Mouse (Mus musculus) midbrain, embryonic 14.5 days (tissue): ENCODE results near the gene Pde2a. TPM values are rescaled to one million over a fixed set of nuclear protein-coding genes. Genes with fewer than 3 reads are reported as not detected.
A peak's percentile ranks its signal among the peaks of the same experiment; 100 is the strongest.

Source experiments
- ATAC-seq: fragments of 200-750 bp; cut with Nextera tagmentation; 2 replicates; pipeline ENCODE4 v1.8.0; 2017; ENCODE audit warnings: moderate number of reproducible peaks, moderate library complexity; ENCODE audit not compliant: low FRiP score, low TSS enrichment
- DNase-seq: peaks from one replicate; pipeline ENCODE4 v3.0.0-alpha.2; 2015
- H3K27ac ChIP-seq: fragments of 300-500 bp; sonication (generic); replicated peaks from 2 replicates; pipeline ENCODE4 v1.5.1; 2014; ENCODE audit warnings: mild to moderate bottlenecking, low read depth, low read length, moderate library complexity
- H3K27me3 ChIP-seq: fragments of 300-500 bp; sonication (generic); 2 replicates; pipeline ENCODE4 v1.6.1; 2014; ENCODE audit warnings: low read length, control low read depth, mixed read lengths; ENCODE audit not compliant: control insufficient read depth, insufficient read depth
- H3K36me3 ChIP-seq: fragments of 300-500 bp; sonication (generic); 2 replicates; pipeline ENCODE4 v1.6.1; 2014; ENCODE audit warnings: low read length, control low read depth; ENCODE audit not compliant: control insufficient read depth, insufficient read depth
- H3K4me1 ChIP-seq: fragments of 300-500 bp; sonication (generic); 2 replicates; pipeline ENCODE4 v1.6.1; 2014; ENCODE audit warnings: mild to moderate bottlenecking, antibody characterized with exemption, low read length, control low read depth; ENCODE audit not compliant: control insufficient read depth, insufficient read depth
- H3K4me2 ChIP-seq: fragments of 300-500 bp; sonication (generic); 2 replicates; pipeline ENCODE4 v1.6.1; 2014; ENCODE audit warnings: mild to moderate bottlenecking, low read length, moderate library complexity
- H3K4me3 ChIP-seq: fragments of 300-500 bp; sonication (generic); replicated peaks from 2 replicates; pipeline ENCODE4 v1.5.1; 2014; ENCODE audit warnings: low read depth, low read length
- H3K9ac ChIP-seq: fragments of 300-500 bp; sonication (generic); replicated peaks from 2 replicates; pipeline ENCODE4 v1.6.1; 2014; ENCODE audit warnings: mild to moderate bottlenecking, low read length, moderate library complexity
- H3K9me3 ChIP-seq: fragments of 300-500 bp; sonication (generic); 2 replicates; pipeline ENCODE4 v1.6.1; 2016; ENCODE audit warnings: low read length, control low read depth, mixed read lengths; ENCODE audit not compliant: control insufficient read depth
- WGBS: fragments of 180-500 bp; shearing (Covaris S2); extraction: QIAGEN DNeasy Blood & Tissue Kit; methylation state at CpG from one replicate; pipeline ENCODE4 v1.1.7; 2014; 5-methylcytosine and 5-hydroxymethylcytosine counted together
- polyA plus RNA-seq: library from polyadenylated mRNA; unstranded; fragments of >200 nt; fragmentation: Nextera tagmentation; extraction: Ambion mirVana; gene quantifications from 2 replicates; pipeline ENCODE4 v1.2.1, GENCODE M21; 2014

Pde2a gene
- polyA plus RNA-seq, 1 experiment from 2014 or later, result 23.0 TPM

DNA sequence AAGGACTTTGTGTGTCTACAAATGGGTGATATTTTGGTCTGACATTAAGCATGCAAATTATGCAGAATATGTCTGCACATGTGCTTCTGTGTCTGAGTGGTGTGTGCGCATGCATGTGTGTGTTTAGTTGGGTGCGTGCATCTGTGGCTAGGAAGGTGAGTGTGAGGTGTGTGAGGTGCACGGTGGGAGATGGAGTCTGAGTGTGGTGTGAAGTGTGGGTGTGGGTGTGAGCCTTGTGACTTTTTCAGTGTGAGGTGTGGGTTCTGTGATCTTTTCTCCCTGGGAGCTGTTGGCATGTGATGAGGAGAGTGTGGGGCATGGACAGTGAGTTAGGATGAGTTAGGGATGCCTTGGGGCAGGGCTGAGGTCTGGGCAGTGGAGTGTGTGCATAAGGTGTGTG is 31.8 kb downstream of the Pde2a start:
- Histone ChIP-seq H3K27ac (no peak overlapping the region), H3K27me3 (peaks cover 11% of the 10 kb centered on the region; the same call in 1 of the 2 replicates), H3K4me3 (no peak overlapping the region), H3K9ac (no peak overlapping the region), H3K9me3 (no peaks in the 10 kb centered on the region), H3K36me3 (no peaks in the 10 kb centered on the region), H3K4me2 (0 out of 2 replicates have a peak overlapping the region, but pooled peaks have one; percentile 27), H3K4me1 (peaks cover 8% of the 10 kb centered on the region; the same call in 1 of the 2 replicates)
- DNase-seq (no peak), ATAC-seq (no peak)
- 92% methylated on average over 3 of the region's 3 CpGs for WGBS

DNA sequence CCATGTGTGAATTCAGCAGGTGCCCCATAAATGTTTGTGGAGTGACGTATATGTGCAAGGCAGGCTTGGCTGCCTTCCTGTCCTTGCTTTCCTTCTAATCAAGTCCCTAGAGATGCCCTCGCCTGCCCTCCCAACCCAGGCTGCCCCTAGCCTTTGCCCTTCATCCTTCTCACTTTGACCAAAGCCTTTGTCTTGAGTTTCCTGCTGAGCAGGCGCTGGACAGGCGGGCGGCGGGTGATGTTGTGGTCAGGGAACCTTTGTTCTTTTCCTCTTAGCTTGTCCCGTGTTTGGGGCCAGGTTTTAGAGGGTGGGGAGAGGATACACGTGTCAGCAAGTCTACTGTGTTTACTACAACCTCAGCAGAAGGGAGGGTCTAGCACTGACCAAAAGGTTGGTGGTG is 32.2 kb downstream of the Pde2a start:
- 22% methylated on average over 8 of the region's 8 CpGs for WGBS
- Histone ChIP-seq H3K4me1 (peaks cover 8% of the 10 kb centered on the region; the same call in 1 of the 2 replicates), H3K36me3 (no peaks in the 10 kb centered on the region), H3K9me3 (no peaks in the 10 kb centered on the region), H3K4me3 (no peak overlapping the region), H3K27ac (no peak overlapping the region), H3K9ac (no peak overlapping the region), H3K4me2 (no peak overlapping the region), H3K27me3 (peaks cover 11% of the 10 kb centered on the region; the same call in 1 of the 2 replicates)
- DNase-seq, result no peak
- no peak for ATAC-seq

DNA sequence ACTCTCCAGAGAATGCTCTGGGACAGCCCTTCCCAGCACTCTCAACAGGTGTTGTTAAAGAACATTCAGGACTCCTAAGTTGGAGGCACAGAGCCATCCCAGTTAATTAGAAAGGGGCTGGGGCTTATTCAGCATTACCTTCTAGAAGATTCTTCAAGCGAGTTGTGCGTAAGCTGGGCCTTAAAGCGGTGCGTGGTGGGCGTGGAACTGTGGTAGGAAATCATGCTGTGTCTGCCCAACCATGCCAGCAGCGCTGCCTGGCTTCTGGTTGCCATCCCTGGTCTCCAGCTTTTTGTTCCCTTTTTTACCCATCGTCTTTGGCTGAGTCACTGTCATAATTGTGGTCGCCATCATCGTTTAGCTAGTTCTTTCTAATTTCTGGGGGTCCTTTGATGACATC is 33.0 kb downstream of the Pde2a start:
- Histone ChIP-seq H3K27me3 (peaks cover 11% of the 10 kb centered on the region; the same call in 1 of the 2 replicates), H3K36me3 (no peaks in the 10 kb centered on the region), H3K4me3 (no peak overlapping the region), H3K9ac (no peak overlapping the region), H3K27ac (no peak overlapping the region), H3K4me2 (no peak overlapping the region), H3K4me1 (peaks cover 8% of the 10 kb centered on the region; the same call in 1 of the 2 replicates), H3K9me3 (no peaks in the 10 kb centered on the region)
- no peak for ATAC-seq
- DNase-seq, result no peak
- 91% methylated on average over 9 of the region's 9 CpGs for WGBS

DNA sequence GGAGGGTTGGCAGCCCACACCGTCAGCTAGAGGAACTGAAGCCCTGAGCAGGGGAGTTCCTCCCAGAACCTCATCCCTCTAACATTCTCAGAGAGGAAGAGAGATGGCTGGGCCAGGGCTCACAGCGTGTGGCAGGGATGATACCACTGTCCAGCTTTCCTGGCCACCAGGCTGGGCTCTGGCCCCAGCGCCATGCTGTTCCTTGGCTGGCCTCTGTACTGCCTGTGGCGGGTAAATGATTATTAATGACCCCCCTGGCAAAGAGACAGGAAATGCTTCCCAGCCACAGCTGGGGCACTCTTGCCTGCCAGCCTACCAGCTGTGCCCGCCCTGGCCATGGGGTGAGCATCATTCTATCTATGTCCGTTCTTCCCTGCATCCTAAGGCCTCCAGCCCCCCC is 33.6 kb downstream of the Pde2a start:
- Histone ChIP-seq H3K36me3 (no peaks in the 10 kb centered on the region), H3K27me3 (peaks cover 11% of the 10 kb centered on the region; the same call in 1 of the 2 replicates), H3K4me1 (peaks cover 10% of the 10 kb centered on the region; the same call in 1 of the 2 replicates), H3K4me3 (no peak overlapping the region), H3K9ac (no peak overlapping the region), H3K9me3 (no peaks in the 10 kb centered on the region), H3K4me2 (no peak overlapping the region), H3K27ac (no peak overlapping the region)
- DNase-seq (no peak), ATAC-seq (no peak)
- 83% methylated on average over 6 of the region's 6 CpGs for WGBS

DNA sequence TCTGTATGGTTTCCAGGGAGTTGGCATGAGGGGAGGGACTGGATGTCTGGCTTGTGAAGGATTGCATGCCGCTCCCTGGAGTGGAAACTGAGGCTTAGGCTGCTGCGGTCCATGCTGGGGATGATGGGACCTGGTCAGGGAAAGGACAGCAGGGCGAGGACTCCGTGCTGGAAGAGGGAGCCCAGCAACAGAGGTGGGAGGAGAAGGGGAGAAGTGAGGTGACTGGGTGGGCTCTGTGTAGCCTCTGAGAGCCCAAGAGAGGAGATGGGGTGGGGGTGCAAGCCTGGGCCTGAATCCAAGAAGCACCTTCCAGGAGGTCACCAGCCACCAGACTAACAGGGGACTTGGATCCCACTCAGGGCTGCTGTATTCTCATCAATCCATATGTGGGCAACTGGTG is 34.8 kb downstream of the Pde2a start:
- Histone ChIP-seq H3K9ac (no peak overlapping the region), H3K4me2 (no peak overlapping the region), H3K36me3 (no peaks in the 10 kb centered on the region), H3K4me3 (no peak overlapping the region), H3K27me3 (peaks cover 11% of the 10 kb centered on the region; the same call in 1 of the 2 replicates), H3K27ac (no peak overlapping the region), H3K4me1 (peaks cover 15% of the 10 kb centered on the region; the same call in 1 of the 2 replicates), H3K9me3 (no peaks in the 10 kb centered on the region)
- no peak for ATAC-seq
- 58% methylated on average over 4 of the region's 4 CpGs for WGBS
- no peak for DNase-seq

DNA sequence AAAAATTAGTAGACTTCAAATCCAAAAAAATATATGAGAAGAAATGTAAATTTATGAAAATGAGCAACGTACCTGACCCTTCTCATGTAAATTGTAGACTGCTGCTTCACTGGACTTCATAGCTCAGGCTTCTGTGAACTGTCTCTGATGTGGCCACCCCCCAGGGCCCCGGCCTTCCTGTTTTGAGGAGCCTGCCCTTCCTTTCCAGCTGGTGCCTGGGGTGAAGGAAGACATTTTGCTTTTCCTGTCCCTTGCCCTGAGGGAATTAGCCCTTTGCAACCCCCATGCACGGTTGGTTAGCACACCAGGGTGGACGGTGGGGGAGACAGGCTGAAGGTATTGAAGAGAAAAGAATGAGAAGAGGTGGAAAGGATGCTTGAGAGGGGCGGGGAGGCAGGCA is 35.3 kb downstream of the Pde2a start:
- Histone ChIP-seq H3K4me2 (no peak overlapping the region), H3K27me3 (peaks cover 9% of the 10 kb centered on the region; the same call in 1 of the 2 replicates), H3K9ac (no peak overlapping the region), H3K4me3 (no peak overlapping the region), H3K27ac (no peak overlapping the region), H3K36me3 (no peaks in the 10 kb centered on the region), H3K4me1 (peaks cover 15% of the 10 kb centered on the region; the same call in 1 of the 2 replicates), H3K9me3 (no peaks in the 10 kb centered on the region)
- WGBS, result 26% methylated on average over 5 of the region's 5 CpGs
- ATAC-seq, result no peak
- no peak for DNase-seq

DNA sequence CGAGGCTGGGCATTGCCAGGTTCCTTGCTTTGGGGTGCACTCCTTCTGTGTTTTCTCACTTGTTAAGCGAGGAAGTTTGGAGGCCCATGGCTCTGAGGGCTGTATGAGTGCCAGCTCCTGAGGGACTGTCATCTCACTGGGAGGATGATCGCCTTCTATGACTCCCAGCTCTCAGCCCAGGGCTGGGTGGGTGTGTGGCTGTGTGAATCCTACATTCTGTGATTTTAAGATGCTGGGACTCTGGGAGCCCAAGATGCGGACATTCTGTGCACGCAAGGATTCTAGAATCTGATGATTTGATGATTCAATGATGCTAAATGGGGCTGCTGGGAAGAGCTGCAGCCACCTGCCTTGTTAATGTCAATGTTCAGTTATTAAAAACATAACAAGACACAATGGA is 35.8 kb downstream of the Pde2a start:
- Histone ChIP-seq H3K4me2 (no peak overlapping the region), H3K27me3 (peaks cover 4% of the 10 kb centered on the region; the same call in 1 of the 2 replicates), H3K9ac (no peak overlapping the region), H3K27ac (no peak overlapping the region), H3K36me3 (no peaks in the 10 kb centered on the region), H3K9me3 (no peaks in the 10 kb centered on the region), H3K4me3 (no peak overlapping the region), H3K4me1 (peaks cover 15% of the 10 kb centered on the region; the same call in 1 of the 2 replicates)
- DNase-seq, result no peak
- ATAC-seq, result no peak
- 71% methylated on average over 5 of the region's 5 CpGs for WGBS

DNA sequence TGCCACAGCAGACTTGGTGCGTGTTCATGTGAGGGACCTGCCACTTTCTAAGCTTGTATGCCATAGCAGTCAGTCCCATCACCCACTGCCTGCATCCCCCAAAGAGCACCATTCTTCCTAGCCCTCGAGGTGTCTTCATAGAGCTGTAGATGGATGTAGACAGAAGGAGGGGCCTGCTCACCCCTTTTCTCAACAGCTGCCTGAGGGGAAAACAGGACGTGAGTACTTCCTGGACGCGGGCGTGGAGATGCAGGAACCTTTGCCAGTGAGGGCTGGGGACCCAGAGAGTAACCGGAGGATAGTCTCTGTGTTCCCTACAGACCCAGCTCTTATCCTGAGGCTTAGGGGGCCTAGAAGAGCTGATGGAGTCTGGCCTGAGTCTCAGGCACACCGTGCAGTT is 36.3 kb downstream of the Pde2a start:
- no peak overlapping the region for H3K4me3 ChIP-seq
- ATAC-seq, result no peak

DNA sequence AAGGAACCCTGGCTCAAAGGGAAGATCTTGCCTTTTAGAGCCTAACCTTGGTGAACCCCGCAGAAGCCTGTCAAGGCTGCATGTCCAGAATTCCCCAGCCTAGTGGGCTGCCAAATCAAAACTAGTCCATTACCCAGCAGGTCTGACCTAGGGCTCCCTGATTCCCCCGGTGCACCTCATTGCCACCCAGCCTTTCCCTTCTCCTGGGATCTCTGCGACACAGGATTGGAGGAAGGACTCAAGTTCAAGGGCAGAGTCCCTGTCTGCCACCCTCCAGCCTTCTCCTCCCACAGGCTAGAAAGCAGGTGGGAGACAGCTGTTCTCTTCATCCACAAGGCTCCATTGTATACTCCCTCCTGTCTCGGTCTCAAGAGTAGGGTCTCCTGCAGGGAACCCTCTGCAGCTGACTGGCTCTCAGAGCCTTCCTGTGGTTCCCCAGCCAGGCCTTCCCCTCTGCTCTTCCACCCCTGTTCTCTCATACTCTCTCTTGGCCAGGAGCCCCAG is 36.8 kb downstream of the Pde2a start:
- Histone ChIP-seq H3K9ac (no peak overlapping the region), H3K9me3 (no peaks in the 10 kb centered on the region), H3K4me2 (no peak overlapping the region), H3K4me1 (peaks cover 15% of the 10 kb centered on the region; the same call in 1 of the 2 replicates), H3K36me3 (no peaks in the 10 kb centered on the region), H3K27me3 (no peaks in the 10 kb centered on the region), H3K4me3 (no peak overlapping the region), H3K27ac (no peak overlapping the region)
- WGBS, result 65% methylated on average over 4 of the region's 4 CpGs
- no peak for DNase-seq
- ATAC-seq, result no peak

More for the DNA sequence above, 36.3 kb downstream of the Pde2a start:
- H3K9ac ChIP-seq, result no peak overlapping the region
- no peak for DNase-seq
- H3K4me2 ChIP-seq, result no peak overlapping the region
- H3K27ac ChIP-seq, result no peak overlapping the region
- H3K36me3 ChIP-seq, result no peaks in the 10 kb centered on the region
- H3K9me3 ChIP-seq, result no peaks in the 10 kb centered on the region
- H3K4me1 ChIP-seq, result peaks cover 15% of the 10 kb centered on the region; the same call in 1 of the 2 replicates
- no peaks in the 10 kb centered on the region for H3K27me3 ChIP-seq
- WGBS, result 73% methylated on average over 8 of the region's 8 CpGs
